ENCODE assay signal across 8 mouse cellular contexts in the genomic region with DNA sequence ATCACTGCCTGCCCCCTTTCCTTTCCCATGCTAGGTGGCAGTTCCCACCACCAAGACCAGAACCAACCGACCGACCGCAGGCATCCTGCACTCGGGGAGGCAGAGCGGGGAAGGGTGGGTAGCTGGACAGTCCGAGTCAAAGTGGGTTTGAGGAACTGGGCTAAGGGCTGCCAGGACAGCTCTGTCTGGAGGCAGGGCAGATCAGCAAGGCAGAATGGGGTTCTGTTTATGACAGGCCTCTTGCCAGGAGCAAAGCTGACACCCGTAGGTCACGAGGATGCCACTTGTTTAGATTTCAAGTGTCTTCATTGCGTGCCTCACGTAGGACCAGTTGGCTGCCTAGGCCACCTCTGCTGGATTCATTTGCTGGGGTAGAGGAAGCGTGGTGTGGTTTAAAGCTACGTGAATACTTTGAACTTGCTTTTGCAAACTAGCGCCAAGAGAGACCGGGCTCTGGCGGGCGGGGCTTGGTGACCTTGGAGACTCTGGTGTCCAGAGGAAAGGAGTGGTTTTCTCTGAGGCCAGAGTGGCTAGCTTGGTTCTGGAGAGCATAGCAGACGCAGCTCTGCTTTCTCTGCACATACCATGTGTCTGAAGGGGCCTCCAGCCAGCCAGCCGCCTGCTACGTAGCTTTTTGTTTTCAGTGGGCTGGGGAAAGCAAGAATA. TPM values are rescaled to one million over a fixed set of nuclear protein-coding genes. Genes with fewer than 3 reads are reported as not detected.
DNase-seq lines count a peak whose midpoint lies in the region; ATAC-seq and TF ChIP-seq lines count a peak whose summit lies in the region.

No protein-coding gene starts in this region.

- H3K36me3 ChIP-seq in heart, embryonic 16.5 days (ENCODE audit: control insufficient read depth, insufficient read depth) = peaks cover 18% of the 10 kb centered on the region

- H3K9me3 ChIP-seq in heart, embryonic 16.5 days (replicated peaks; ENCODE audit: control insufficient read depth, low read length) = no peaks in the 10 kb centered on the region

- no peak for TF ChIP-seq POLR2A in cerebellum, adult 2 months (IDR thresholded peaks at IDR 0.05; ENCODE audit: borderline replicate concordance, insufficient read depth, low read length)
- TF ChIP-seq POLR2A in embryonic fibroblast, embryonic 13.5 days (IDR thresholded peaks at IDR 0.05; ENCODE audit: low read depth, low read length) = no peak

- no peak overlapping the region for H3K4me3 ChIP-seq in cerebellum, adult 2 months (replicated peaks; ENCODE audit: insufficient read depth, low read depth, low read length)
- no peak overlapping the region for H3K4me3 ChIP-seq in embryonic fibroblast, embryonic 13.5 days (ENCODE audit: insufficient read depth, low read length)
- H3K4me3 ChIP-seq in heart, embryonic 16.5 days (ENCODE audit: low read length) = no peak overlapping the region

- H3K4me1 ChIP-seq in cerebellum, adult 2 months (ENCODE audit: control insufficient read depth, insufficient read depth, low read length) = peaks cover 41% of the 10 kb centered on the region
- peaks cover 43% of the 10 kb centered on the region for H3K4me1 ChIP-seq in embryonic fibroblast, embryonic 13.5 days (ENCODE audit: control insufficient read depth, insufficient read depth, low read length)
- peaks cover 80% of the 10 kb centered on the region for H3K4me1 ChIP-seq in heart, embryonic 16.5 days (ENCODE audit: control insufficient read depth, insufficient read depth, low read length)

- H3K27me3 ChIP-seq in cerebellum, adult 2 months (ENCODE audit: control insufficient read depth, insufficient read depth, low read length) = no peaks in the 10 kb centered on the region
- H3K27me3 ChIP-seq in heart, embryonic 16.5 days (ENCODE audit: control insufficient read depth, insufficient read depth, low read length) = no peaks in the 10 kb centered on the region

- H3K27ac ChIP-seq in cerebellum, adult 2 months (ENCODE audit: insufficient read depth, low read length) = 0 out of 2 replicates have a peak overlapping the region, but pooled peaks have one; percentile 8
- peak overlapping the region; percentile 34 for H3K27ac ChIP-seq in embryonic fibroblast, embryonic 13.5 days (ENCODE audit: insufficient read depth, low read length)
- peak overlapping the region; percentile 90 for H3K27ac ChIP-seq in heart, embryonic 16.5 days (ENCODE audit: low read length)

- TF ChIP-seq CTCF in cerebellum, adult 2 months (IDR thresholded peaks at IDR 0.05; ENCODE audit: borderline replicate concordance, insufficient read depth, low read depth, low read length) = no peak
- TF ChIP-seq CTCF in embryonic fibroblast, embryonic 13.5 days (IDR thresholded peaks at IDR 0.05; ENCODE audit: borderline replicate concordance, insufficient read depth, low read length) = no peak

- DNase-seq in cerebellum, adult 2 months = peak in 1 of 2 experiments; percentile 31
- DNase-seq in cerebellum, adult 11 months = no peak
- peak; percentile 87 for DNase-seq in kidney, postnatal 10 days
- DNase-seq in lung, postnatal 4 days = peak; percentile 79 to 86
- peak; percentile 52 to 69 for DNase-seq in urinary bladder, postnatal 36 days (ENCODE audit: low spot score in 2 of 2)
- no peak for DNase-seq in thymus, adult 18-20 months

- peak overlapping the region; percentile 67 for H3K9ac ChIP-seq in heart, embryonic 16.5 days (ENCODE audit: low read length)

- 62% methylated on average over 19 of the region's 19 CpGs for WGBS in cerebellum, adult 2 months
- 27% methylated on average over 19 of the region's 19 CpGs for WGBS in heart, embryonic 16.5 days

- peak; percentile 53 for ATAC-seq in heart, embryonic 16.5 days (replicated peaks; ENCODE audit: extremely low read depth, insufficient read depth, low FRiP score)

- peak overlapping the region; percentile 45 for H3K4me2 ChIP-seq in heart, embryonic 16.5 days (ENCODE audit: low read depth, low read length)

RNA-seq across cellular contexts. Expression of a gene that starts 31.4 kb away (rescaled TPM):
- 0.06 and 0.08 TPM in 2 replicates for polyA plus RNA-seq in cerebellum, adult 2 months (2012; rRNA removed)
- polyA plus RNA-seq in embryonic fibroblast, embryonic 13.5 days (2011; ENCODE audit: insufficient read length, low read depth, missing spikeins) = not detected in 2 replicates
- polyA plus RNA-seq in heart, embryonic 16.5 days (2015; fragmentation: Nextera tagmentation; extraction: Ambion mirVana) = 1.00 and 1.7 TPM in 2 replicates

RNA-seq across cellular contexts. Expression of a gene that starts 42.7 kb away (rescaled TPM):
- 24.9 and 28.3 TPM in 2 replicates for polyA plus RNA-seq in cerebellum, adult 2 months (2012; rRNA removed)
- 50.6 and 52.9 TPM in 2 replicates for polyA plus RNA-seq in embryonic fibroblast, embryonic 13.5 days (2011; ENCODE audit: insufficient read length, low read depth, missing spikeins)
- 60.5 and 63.3 TPM in 2 replicates for polyA plus RNA-seq in heart, embryonic 16.5 days (2015; fragmentation: Nextera tagmentation; extraction: Ambion mirVana)

RNA-seq across cellular contexts. Expression of a gene that starts 48.2 kb away (rescaled TPM):
- polyA plus RNA-seq in cerebellum, adult 2 months (2012; rRNA removed) = 19.0 and 19.1 TPM in 2 replicates
- polyA plus RNA-seq in embryonic fibroblast, embryonic 13.5 days (2011; ENCODE audit: insufficient read length, low read depth, missing spikeins) = 10.1 and 13.0 TPM in 2 replicates
- polyA plus RNA-seq in heart, embryonic 16.5 days (2015; fragmentation: Nextera tagmentation; extraction: Ambion mirVana) = 13.7 and 14.9 TPM in 2 replicates

Comparison
In these comparisons a context has a peak if more than half of its experiments do, and no peak if none do; other contexts are left out.
1. DNase-seq: peak in kidney, postnatal 10 days (single experiment), lung, postnatal 4 days (2 of 2) and urinary bladder, postnatal 36 days (2 of 2); none in cerebellum, adult 11 months (single experiment) and thymus, adult 18-20 months (0 of 2).
2. H3K27ac ChIP-seq: peak in every context shown above with its lines; median percentile 90 in heart, embryonic 16.5 days; 34 in embryonic fibroblast, embryonic 13.5 days; 8 in cerebellum, adult 2 months.